Mouse (Mus musculus): ENCODE data around the gene Zfp938.

The Zfp938 gene

GRCm38 (mm10) chr10:82240742-82241400, at the start of gene Zfp938:
Zfp938 (minus strand) TSS chr10:82241280.
- peak; percentile 49 to 69 for DNase-seq (ENCODE audit: low spot score in 2 of 2)

GRCm38 (mm10) chr10:82257331-82257730, 16.3 kb upstream of the Zfp938 start:
- DNase-seq (ENCODE audit: low spot score in 2 of 2): no peak

GRCm38 (mm10) chr10:82245021-82245420, 3.9 kb upstream of the Zfp938 start:
- no peak for DNase-seq (ENCODE audit: low spot score in 2 of 2)

- DNase-seq (ENCODE audit: low spot score in 2 of 2): no peak
Observed at GRCm38 (mm10) chr10:82241401-82241788, 315 bp upstream of the Zfp938 start.

- peak; percentile 48 to 73 for DNase-seq (ENCODE audit: low spot score in 2 of 2)
Observed at GRCm38 (mm10) chr10:82178257-82179064, 62.6 kb downstream of the Zfp938 start.
